Mouse (Mus musculus) midbrain, embryonic 12.5 days (tissue): ENCODE results near the gene Zfp189. TPM values are rescaled to one million over a fixed set of nuclear protein-coding genes. Genes with fewer than 3 reads are reported as not detected.
"Not testable (repeated sequence)": the region's sequence is repeated elsewhere in the genome, so short reads cannot be mapped to it uniquely, and the experiment has no call there.

Experiments used
- ATAC-seq: fragments of 200-750 bp; cut with Nextera tagmentation; 2 replicates; pipeline ENCODE4 v1.8.0; 2017; ENCODE audit warnings: low read depth, moderate TSS enrichment, moderate library complexity; ENCODE audit not compliant: low FRiP score
- H3K27ac ChIP-seq: fragments of 300-500 bp; sonication (generic); replicated peaks from 2 replicates; pipeline ENCODE4 v1.5.1; 2016; ENCODE audit warnings: mild to moderate bottlenecking
- H3K27me3 ChIP-seq: fragments of 300-500 bp; sonication (generic); 2 replicates; pipeline ENCODE4 v1.6.1; 2016; ENCODE audit warnings: mild to moderate bottlenecking
- H3K36me3 ChIP-seq: fragments of 300-500 bp; sonication (generic); 2 replicates; pipeline ENCODE4 v1.6.1; 2016
- H3K4me1 ChIP-seq: fragments of 300-500 bp; sonication (generic); 2 replicates; pipeline ENCODE4 v1.6.1; 2016
- H3K4me2 ChIP-seq: fragments of 300-500 bp; sonication (generic); replicated peaks from 2 replicates; pipeline ENCODE4 v1.6.1; 2016; ENCODE audit warnings: mild to moderate bottlenecking, moderate library complexity
- H3K4me3 ChIP-seq: fragments of 300-500 bp; sonication (generic); 2 replicates; pipeline ENCODE4 v1.5.1; 2016; ENCODE audit warnings: mild to moderate bottlenecking
- H3K9ac ChIP-seq: fragments of 300-500 bp; sonication (generic); replicated peaks from 2 replicates; pipeline ENCODE4 v1.6.1; 2016; ENCODE audit warnings: mild to moderate bottlenecking, moderate library complexity
- H3K9me3 ChIP-seq: fragments of 300-500 bp; sonication (generic); 2 replicates; pipeline ENCODE4 v1.6.1; 2016; ENCODE audit warnings: mild to moderate bottlenecking
- WGBS: fragments of 180-500 bp; shearing (Covaris S2); methylation state at CpG from one replicate; pipeline ENCODE4 v1.1.7; 2016; 5-methylcytosine and 5-hydroxymethylcytosine counted together
- polyA plus RNA-seq: library from polyadenylated mRNA; unstranded; fragments of >200 nt; fragmentation: Nextera tagmentation; extraction: Ambion mirVana; gene quantifications from 2 replicates; pipeline ENCODE4 v1.2.1, GENCODE M21; 2016

Gene Zfp189
- polyA plus RNA-seq: 15.2 and 16.2 TPM in 2 replicates

GRCm38 (mm10) chr4:49520572-49521340 lies at the start of gene Zfp189, which contains the start of gene Mrpl50:
Gene Zfp189 (plus strand): TSS chr4:49521176.
Gene Mrpl50 (minus strand): TSS chr4:49521093.
- ATAC-seq: peak; percentile 99
- H3K27me3 ChIP-seq: no peaks in the 10 kb centered on the region
- H3K27ac ChIP-seq: no peak within 1 kb of the TSS; the same call in 1 of the 2 replicates
- peaks cover 14% of the 10 kb centered on the region for H3K36me3 ChIP-seq
- H3K4me2 ChIP-seq: peak within 1 kb of the TSS; percentile 66
- no peaks in the 10 kb centered on the region for H3K9me3 ChIP-seq
- peak within 1 kb of the TSS; percentile 71 for H3K4me3 ChIP-seq
- WGBS: under 1% methylated on average over 41 of the region's 41 CpGs
- H3K4me1 ChIP-seq: peaks cover 18% of the 10 kb centered on the region
- H3K9ac ChIP-seq: peak within 1 kb of the TSS; percentile 78

GRCm38 (mm10) chr4:49473435-49474100 lies 47.4 kb upstream of the Zfp189 start, which contains the start of gene Acnat1:
Gene Acnat1 (minus strand): TSS chr4:49473912.
- Histone ChIP-seq H3K4me2 (no peak within 1 kb of the TSS), H3K27ac (no peak within 1 kb of the TSS), H3K27me3 (no peaks in the 10 kb centered on the region), H3K36me3 (no peaks in the 10 kb centered on the region), H3K4me3 (no peak within 1 kb of the TSS), H3K9me3 (no peaks in the 10 kb centered on the region), H3K4me1 (peaks cover 3% of the 10 kb centered on the region), H3K9ac (no peak within 1 kb of the TSS)
- no peak for ATAC-seq
- 40% methylated on average over 3 of the region's 3 CpGs for WGBS

- no peak for ATAC-seq
- H3K27me3 ChIP-seq: no peaks in the 10 kb centered on the region
- H3K4me3 ChIP-seq: no peak overlapping the region
- H3K4me2 ChIP-seq: no peak overlapping the region
- H3K4me1 ChIP-seq: peaks cover 3% of the 10 kb centered on the region
- no peak overlapping the region for H3K9ac ChIP-seq
- H3K27ac ChIP-seq: no peak overlapping the region
- no peaks in the 10 kb centered on the region for H3K9me3 ChIP-seq
- no peaks in the 10 kb centered on the region for H3K36me3 ChIP-seq
Measured at GRCm38 (mm10) chr4:49474583-49474982, 46.4 kb upstream of the Zfp189 start.

- Histone ChIP-seq H3K4me1 (peaks cover 6% of the 10 kb centered on the region), H3K9ac (no peak overlapping the region), H3K27ac (no peak overlapping the region), H3K9me3 (no peaks in the 10 kb centered on the region), H3K4me3 (0 out of 2 replicates have a peak overlapping the region, but pooled peaks have one; percentile 18), H3K27me3 (no peaks in the 10 kb centered on the region), H3K36me3 (no peaks in the 10 kb centered on the region), H3K4me2 (peak overlapping the region; percentile 52)
- peak; percentile 79 for ATAC-seq
- WGBS: 17% methylated on average over 19 of the region's 19 CpGs
Measured at GRCm38 (mm10) chr4:49478118-49478877, 42.7 kb upstream of the Zfp189 start.

- not testable (repeated sequence) for H3K36me3 ChIP-seq, H3K27me3 ChIP-seq, H3K4me2 ChIP-seq, H3K4me3 ChIP-seq, H3K9me3 ChIP-seq, H3K4me1 ChIP-seq, H3K27ac ChIP-seq, ATAC-seq, H3K9ac ChIP-seq
- WGBS: 14% methylated on average over 2 of the region's 2 CpGs
Measured at GRCm38 (mm10) chr4:49479035-49479434, 41.9 kb upstream of the Zfp189 start.

GRCm38 (mm10) chr4:49480104-49480760 lies 40.7 kb upstream of the Zfp189 start:
- no peak overlapping the region for H3K27ac ChIP-seq
- no peak overlapping the region for H3K4me3 ChIP-seq
- H3K9ac ChIP-seq: no peak overlapping the region
- H3K4me1 ChIP-seq: peaks cover 6% of the 10 kb centered on the region
- H3K9me3 ChIP-seq: no peaks in the 10 kb centered on the region
- no peaks in the 10 kb centered on the region for H3K36me3 ChIP-seq
- 23% methylated on average over 21 of the region's 21 CpGs for WGBS
- peak overlapping the region; percentile 26; the same call in 1 of the 2 replicates for H3K4me2 ChIP-seq
- ATAC-seq: no peak
- no peaks in the 10 kb centered on the region for H3K27me3 ChIP-seq

- Histone ChIP-seq H3K9ac (no peak overlapping the region), H3K4me2 (no peak overlapping the region), H3K4me3 (no peak overlapping the region), H3K27ac (no peak overlapping the region), H3K9me3 (no peaks in the 10 kb centered on the region), H3K27me3 (no peaks in the 10 kb centered on the region), H3K4me1 (peaks cover 6% of the 10 kb centered on the region), H3K36me3 (no peaks in the 10 kb centered on the region)
- ATAC-seq: no peak
- WGBS: 58% methylated on average over 3 of the region's 3 CpGs
Measured at GRCm38 (mm10) chr4:49480896-49481295, 40.1 kb upstream of the Zfp189 start.

- Histone ChIP-seq H3K4me3 (no peak overlapping the region), H3K27me3 (no peaks in the 10 kb centered on the region), H3K4me1 (peaks cover 2% of the 10 kb centered on the region; the same call in 1 of the 2 replicates), H3K36me3 (no peaks in the 10 kb centered on the region), H3K4me2 (no peak overlapping the region), H3K27ac (no peak overlapping the region), H3K9me3 (no peaks in the 10 kb centered on the region), H3K9ac (no peak overlapping the region)
- ATAC-seq: no peak
Measured at GRCm38 (mm10) chr4:49485442-49485841, 35.5 kb upstream of the Zfp189 start.

GRCm38 (mm10) chr4:49485934-49486650 lies 34.9 kb upstream of the Zfp189 start:
- H3K4me1 ChIP-seq, H3K27me3 ChIP-seq, H3K36me3 ChIP-seq, H3K4me3 ChIP-seq, H3K4me2 ChIP-seq, H3K27ac ChIP-seq, ATAC-seq, H3K9me3 ChIP-seq, H3K9ac ChIP-seq: not testable (repeated sequence)
- 83% methylated on average over 3 of the region's 3 CpGs for WGBS

- Histone ChIP-seq H3K27me3 (no peaks in the 10 kb centered on the region), H3K9me3 (no peaks in the 10 kb centered on the region), H3K27ac (no peak overlapping the region), H3K4me1 (no peaks in the 10 kb centered on the region), H3K9ac (no peak overlapping the region), H3K4me2 (no peak overlapping the region), H3K4me3 (no peak overlapping the region), H3K36me3 (no peaks in the 10 kb centered on the region)
- WGBS: 95% methylated on average over 1 of the region's 1 CpGs
- no peak for ATAC-seq
Measured at GRCm38 (mm10) chr4:49503563-49503962, 17.4 kb upstream of the Zfp189 start.

- no peak within 1 kb of the TSS for H3K4me3 ChIP-seq
- no peaks in the 10 kb centered on the region for H3K9me3 ChIP-seq
- H3K9ac ChIP-seq: no peak within 1 kb of the TSS
- H3K27me3 ChIP-seq: no peaks in the 10 kb centered on the region
- no peaks in the 10 kb centered on the region for H3K36me3 ChIP-seq
- no peaks in the 10 kb centered on the region for H3K4me1 ChIP-seq
- no peak within 1 kb of the TSS for H3K27ac ChIP-seq
- 81% methylated on average over 3 of the region's 3 CpGs for WGBS
- H3K4me2 ChIP-seq: no peak within 1 kb of the TSS
- no peak for ATAC-seq
Measured at GRCm38 (mm10) chr4:49506386-49506785, 14.6 kb upstream of the Zfp189 start, which contains the start of gene Baat. Gene Baat (minus strand): TSS chr4:49506557.
